Mouse (Mus musculus): ENCODE results near the gene Stim2.

The Stim2 gene

DNA sequence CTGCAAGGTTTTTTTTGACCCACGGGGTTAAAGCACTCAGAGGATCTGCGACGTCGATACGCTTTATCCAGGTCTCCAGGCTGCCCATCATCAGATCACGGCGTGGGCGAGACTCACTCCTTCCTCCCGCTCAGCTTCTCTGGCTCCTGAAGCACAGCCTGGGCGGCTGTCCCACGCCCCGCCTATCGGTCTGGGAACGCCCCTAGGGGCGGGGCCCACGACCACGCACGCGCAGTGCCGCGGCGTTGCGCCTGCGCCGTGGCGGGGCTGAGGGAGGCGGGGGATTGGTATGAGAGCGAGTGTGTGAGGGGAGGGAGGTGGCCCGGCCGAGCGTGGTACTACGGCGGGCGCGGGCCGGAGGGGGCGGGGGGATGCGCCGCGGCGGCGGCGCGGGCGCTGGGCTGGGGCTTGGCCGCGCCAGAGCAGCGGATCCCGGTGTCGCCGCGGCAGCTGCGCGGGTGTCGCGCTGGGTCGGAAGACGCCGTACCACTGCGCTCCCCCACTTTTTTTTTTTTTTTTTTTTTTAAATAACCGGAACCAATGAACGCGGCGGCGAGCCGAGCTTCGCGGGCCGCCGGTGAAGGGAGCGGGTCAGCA, at the start of gene Stim2:
Stim2 (plus strand) TSS at position 354 of the 597 bp plus-strand sequence.
- DNase-seq (ENCODE audit: low read depth, low spot score), result peak; percentile 90

- DNase-seq (ENCODE audit: low read depth, low spot score), result no peak
Observed at GRCm38 (mm10) chr5:53948606-53949266, 49.6 kb upstream of the Stim2 start.

- no peak for DNase-seq (ENCODE audit: low read depth, low spot score)
Observed at GRCm38 (mm10) chr5:53950189-53950588, 48.1 kb upstream of the Stim2 start.

GRCm38 (mm10) chr5:53953216-53953615, 45.1 kb upstream of the Stim2 start:
- no peak for DNase-seq (ENCODE audit: low read depth, low spot score)

DNA sequence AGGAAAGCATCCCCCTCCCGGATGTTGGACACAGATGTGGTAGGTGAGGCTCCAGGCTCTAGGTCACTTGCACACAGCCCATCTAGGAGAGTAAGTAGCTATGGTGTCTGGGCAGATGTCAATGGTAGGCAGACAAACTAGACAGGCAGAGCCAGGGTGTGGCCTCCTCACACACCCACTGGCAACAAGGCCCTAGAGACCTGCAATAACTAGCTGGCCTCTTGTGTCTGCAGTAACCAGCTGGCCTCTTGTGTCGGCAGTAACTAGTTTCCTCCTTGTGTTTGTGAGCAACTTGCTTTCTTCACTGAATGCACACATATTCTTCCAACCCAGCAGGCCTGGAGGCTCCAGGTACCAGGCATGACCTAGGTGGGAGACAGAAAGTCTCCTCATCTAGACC, 44.5 kb upstream of the Stim2 start:
- no peak for DNase-seq (ENCODE audit: low read depth, low spot score)

GRCm38 (mm10) chr5:53955966-53956365, 42.3 kb upstream of the Stim2 start:
- no peak for DNase-seq (ENCODE audit: low read depth, low spot score)

DNA sequence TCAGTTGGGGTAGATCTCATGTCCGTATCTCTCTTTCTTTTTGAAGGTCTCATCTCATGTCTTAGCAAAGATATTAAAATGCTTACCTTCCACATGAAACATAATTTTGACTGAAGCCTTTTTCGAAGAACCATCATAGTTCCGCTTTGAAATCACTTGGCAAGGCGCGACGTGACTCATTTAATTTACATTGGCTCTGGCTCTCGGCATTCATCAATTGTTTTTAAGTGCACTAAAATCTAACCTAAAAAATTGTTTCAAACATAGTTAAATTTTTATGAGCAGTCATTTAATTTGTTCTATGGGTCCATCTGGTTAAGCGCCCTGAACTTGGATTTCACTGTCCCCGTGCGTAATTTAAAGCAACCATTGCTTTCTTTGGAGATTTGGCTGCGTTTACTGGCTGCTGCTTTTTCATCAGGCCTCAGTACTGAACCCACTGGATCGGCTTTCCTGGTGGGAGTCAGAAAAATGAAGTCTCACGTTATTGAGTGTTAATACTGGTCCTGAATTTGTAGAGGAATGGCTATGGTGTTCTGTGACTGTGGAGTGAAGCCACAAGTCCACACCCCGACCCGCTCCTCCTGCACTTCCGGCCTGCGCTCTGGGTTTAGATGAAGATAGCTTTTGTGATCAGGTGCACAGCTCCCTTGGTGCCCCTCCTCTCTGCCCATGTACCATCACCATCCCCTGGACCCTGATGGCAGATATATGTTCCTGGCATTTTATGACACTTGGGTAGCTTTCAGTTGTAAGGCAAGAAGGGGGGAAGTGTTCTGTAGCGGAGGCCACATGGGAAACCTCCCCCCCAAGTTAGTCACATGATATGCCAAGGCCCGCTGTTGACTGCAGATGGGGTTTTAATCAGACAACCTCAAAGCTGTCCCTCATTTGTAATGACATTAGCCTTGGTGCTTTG, 41.6 kb upstream of the Stim2 start:
- DNase-seq (ENCODE audit: low read depth, low spot score), result no peak

GRCm38 (mm10) chr5:53957348-53957747, 41.0 kb upstream of the Stim2 start:
- DNase-seq (ENCODE audit: low read depth, low spot score), result no peak

- DNase-seq (ENCODE audit: low read depth, low spot score), result no peak
Observed at GRCm38 (mm10) chr5:53961229-53961628, 37.1 kb upstream of the Stim2 start.

DNA sequence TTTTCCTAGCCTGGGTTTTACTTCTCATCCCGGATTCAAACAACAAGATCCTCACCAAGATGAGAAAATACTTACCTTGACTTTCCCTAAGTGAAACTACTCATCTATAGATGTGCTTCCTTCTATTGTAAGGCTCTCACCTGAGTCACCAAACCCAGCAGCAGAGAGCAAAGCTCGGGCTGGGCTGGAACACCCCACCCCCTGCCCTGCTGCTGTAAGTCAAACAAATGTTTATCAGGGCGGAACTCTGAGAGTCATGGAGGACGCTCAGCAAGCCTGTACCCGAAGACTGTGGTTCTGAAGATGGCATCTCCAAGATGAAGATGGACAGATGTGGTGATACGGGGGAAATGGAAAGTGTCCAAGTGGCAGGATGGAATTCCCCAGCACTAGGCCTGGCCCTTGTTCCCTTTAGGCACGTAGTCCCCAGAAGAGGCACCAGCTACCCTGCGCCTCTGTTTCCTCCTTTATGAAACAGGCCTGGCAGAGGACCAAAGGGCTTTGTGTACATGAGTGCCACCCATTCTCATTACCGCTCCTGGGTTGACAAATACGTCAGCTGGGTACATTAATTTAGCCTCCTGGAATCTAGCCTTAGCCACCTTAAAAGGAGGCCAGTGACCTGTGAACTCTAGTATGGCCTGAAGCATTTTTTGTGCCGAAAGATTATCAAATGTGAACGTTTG, 36.3 kb upstream of the Stim2 start:
- no peak for DNase-seq (ENCODE audit: low read depth, low spot score)

GRCm38 (mm10) chr5:53965656-53966055, 32.6 kb upstream of the Stim2 start:
- no peak for DNase-seq (ENCODE audit: low read depth, low spot score)

DNA sequence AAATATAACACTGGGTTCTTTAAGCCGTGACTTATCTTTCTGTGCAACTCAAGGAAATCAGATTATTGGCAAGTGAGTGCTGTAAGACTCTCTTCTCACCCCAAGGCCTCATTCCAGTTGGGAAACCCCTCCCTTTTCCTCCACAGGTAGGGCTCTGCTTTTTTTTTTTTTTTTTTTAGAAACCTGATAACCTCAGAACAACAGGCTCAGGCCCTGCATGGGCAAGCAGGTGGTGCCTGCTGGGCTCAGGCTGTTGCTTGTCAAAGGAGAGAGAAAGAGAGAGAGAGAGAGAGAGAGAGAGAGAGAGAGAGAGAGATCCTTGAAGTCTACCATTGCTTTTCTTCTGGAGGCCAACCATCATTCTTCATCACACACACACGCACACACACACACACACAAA, 30.7 kb upstream of the Stim2 start:
- DNase-seq (ENCODE audit: low read depth, low spot score), result no peak

DNA sequence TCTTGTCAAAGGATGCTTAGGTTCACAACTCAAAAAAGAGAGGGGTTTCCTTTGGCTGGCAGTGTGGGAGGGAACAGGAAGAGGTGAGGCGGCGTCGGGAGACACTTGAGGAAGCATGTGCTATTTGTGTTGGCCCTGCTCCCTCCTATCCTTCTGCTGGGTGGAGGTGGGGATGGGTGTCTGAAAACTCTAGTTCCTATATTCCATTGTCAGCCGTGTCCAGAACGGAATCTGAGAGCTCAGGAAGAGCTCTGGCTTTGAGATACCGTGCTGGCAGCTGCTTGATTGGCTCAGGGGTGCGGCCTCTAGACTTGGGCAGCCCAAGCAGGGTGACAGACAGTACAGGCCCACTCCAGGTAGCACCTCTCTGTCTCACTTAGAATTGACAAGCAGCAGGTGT, 28.1 kb upstream of the Stim2 start:
- no peak for DNase-seq (ENCODE audit: low read depth, low spot score)

- no peak for DNase-seq (ENCODE audit: low read depth, low spot score)
Observed at GRCm38 (mm10) chr5:53971201-53971600, 27.1 kb upstream of the Stim2 start.

GRCm38 (mm10) chr5:53972905-53973304, 25.4 kb upstream of the Stim2 start:
- DNase-seq (ENCODE audit: low read depth, low spot score), result peak; percentile 12

GRCm38 (mm10) chr5:53976497-53976896, 21.8 kb upstream of the Stim2 start:
- DNase-seq (ENCODE audit: low read depth, low spot score), result no peak

DNA sequence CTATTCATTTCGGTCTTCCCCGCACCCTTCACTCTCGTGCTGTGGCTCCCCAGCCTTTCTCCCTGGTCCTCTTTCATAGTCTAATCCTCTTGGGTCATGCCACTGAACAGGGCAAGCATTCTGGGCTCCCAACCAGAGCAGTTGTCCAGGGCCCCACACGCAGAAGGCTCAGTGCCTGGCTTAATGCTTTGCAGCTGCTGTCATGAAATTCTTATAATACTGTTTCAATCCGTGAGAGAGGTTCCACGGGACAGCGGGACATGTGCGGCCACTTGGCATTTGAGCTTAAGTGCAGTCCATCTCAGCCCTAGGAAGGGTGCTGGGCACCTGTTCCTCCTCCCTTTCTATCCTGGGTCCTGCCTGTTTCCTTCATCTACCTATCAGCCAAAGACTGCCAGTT, 21.2 kb upstream of the Stim2 start:
- DNase-seq (ENCODE audit: low read depth, low spot score), result no peak

GRCm38 (mm10) chr5:53983358-53983757, 14.9 kb upstream of the Stim2 start:
- DNase-seq (ENCODE audit: low read depth, low spot score), result no peak

GRCm38 (mm10) chr5:53985632-53986031, 12.7 kb upstream of the Stim2 start:
- DNase-seq (ENCODE audit: low read depth, low spot score), result no peak

GRCm38 (mm10) chr5:53987496-53987895, 10.8 kb upstream of the Stim2 start:
- no peak for DNase-seq (ENCODE audit: low read depth, low spot score)

- no peak for DNase-seq (ENCODE audit: low read depth, low spot score)
Observed at GRCm38 (mm10) chr5:53988053-53988452, 10.2 kb upstream of the Stim2 start.

DNA sequence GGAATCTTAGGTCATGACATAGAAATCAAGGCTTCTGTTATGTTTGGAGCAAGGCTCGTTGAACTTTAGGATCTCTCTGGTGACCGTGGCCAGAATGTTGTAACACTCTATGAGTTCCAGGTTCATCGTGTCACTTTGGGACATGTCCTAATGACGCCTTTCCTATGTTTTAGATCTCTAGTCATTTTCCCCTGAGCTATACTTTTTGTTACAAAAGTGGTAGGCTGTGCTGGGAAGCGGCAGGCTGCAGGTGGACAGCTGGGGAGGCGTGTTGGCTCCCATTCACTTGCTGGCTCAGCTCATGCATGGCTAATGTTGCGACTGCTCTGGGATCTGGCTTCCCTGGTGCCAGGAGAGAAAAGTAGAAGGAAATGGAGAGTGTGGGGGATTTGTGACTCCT, 5.7 kb upstream of the Stim2 start:
- DNase-seq (ENCODE audit: low read depth, low spot score), result no peak

All from brain, embryonic 18.5 days (tissue).